Mouse (Mus musculus): ENCODE data around the gene Hist2h2bb.

GRCm38 (mm10) chr3:96260220-96260619 is 9.3 kb upstream of the Hist2h2bb start:
- TF ChIP-seq CTCF (IDR thresholded peaks at IDR 0.05; ENCODE audit: low read depth) (no peak), EP300 (IDR thresholded peaks at IDR 0.05; ENCODE audit: low read depth) (no peak)
